Mouse (Mus musculus) heart, postnatal 0 days (tissue): ENCODE data around the gene Tbccd1. TPM values are rescaled to one million over a fixed set of nuclear protein-coding genes. Genes with fewer than 3 reads are reported as not detected.
A peak's percentile ranks its signal among the peaks of the same experiment; 100 is the strongest.
"Not testable (repeated sequence)": the region's sequence is repeated elsewhere in the genome, so short reads cannot be mapped to it uniquely, and the experiment has no call there.

Experiments
- ATAC-seq: fragments of 200-750 bp; cut with Nextera tagmentation; 2 replicates; pipeline ENCODE4 v1.8.0; 2017; ENCODE audit warnings: low read depth, moderate number of reproducible peaks, moderate library complexity; ENCODE audit not compliant: insufficient read depth
- DNase-seq: peaks from one replicate; pipeline ENCODE4 v3.0.0-alpha.2; 2016; ENCODE audit warnings: low spot score
- H3K27ac ChIP-seq: fragments of 300-500 bp; sonication (generic); 2 replicates; pipeline ENCODE4 v1.5.1; 2014; ENCODE audit warnings: low read depth, mild to moderate bottlenecking
- H3K27me3 ChIP-seq: fragments of 300-500 bp; sonication (generic); 2 replicates; pipeline ENCODE4 v1.6.1; 2014; ENCODE audit warnings: low read length, mixed read lengths; ENCODE audit not compliant: control insufficient read depth, insufficient read depth
- H3K36me3 ChIP-seq: fragments of 300-500 bp; sonication (generic); replicated peaks from 2 replicates; pipeline ENCODE4 v1.6.1; 2014; ENCODE audit warnings: low read length, mixed read lengths; ENCODE audit not compliant: control insufficient read depth, insufficient read depth
- H3K4me1 ChIP-seq: fragments of 300-500 bp; sonication (generic); 2 replicates; pipeline ENCODE4 v1.6.1; 2014; ENCODE audit warnings: antibody characterized with exemption; ENCODE audit not compliant: control insufficient read depth, insufficient read depth
- H3K4me2 ChIP-seq: fragments of 300-500 bp; sonication (generic); 2 replicates; pipeline ENCODE4 v1.6.1; 2014; ENCODE audit warnings: low read depth, mild to moderate bottlenecking, low read length, moderate library complexity
- H3K4me3 ChIP-seq: fragments of 300-500 bp; sonication (generic); 2 replicates; pipeline ENCODE4 v1.5.1; 2014; ENCODE audit warnings: low read depth, low read length
- H3K9ac ChIP-seq: fragments of 300-500 bp; sonication (generic); replicated peaks from 2 replicates; pipeline ENCODE4 v1.6.1; 2014; ENCODE audit warnings: low read depth, low read length, mixed read lengths
- H3K9me3 ChIP-seq: fragments of 300-500 bp; sonication (generic); replicated peaks from 2 replicates; pipeline ENCODE4 v1.6.1; 2016; ENCODE audit warnings: low read length; ENCODE audit not compliant: control insufficient read depth
- CTCF ChIP-seq: IDR thresholded peaks from 2 replicates; pipeline ENCODE4 v1.5.1; 2016; ENCODE audit warnings: antibody characterized with exemption, control low read depth, low read depth
- EP300 ChIP-seq: IDR thresholded peaks from 2 replicates; pipeline ENCODE4 v1.6.1; 2016; ENCODE audit warnings: antibody characterized with exemption, low read depth
- WGBS: fragments of 180-500 bp; shearing (Covaris S2); extraction: QIAGEN DNeasy Blood & Tissue Kit; methylation state at CpG from one replicate; pipeline ENCODE4 v1.1.7; 2014; 5-methylcytosine and 5-hydroxymethylcytosine counted together
- polyA plus RNA-seq: library from polyadenylated mRNA; unstranded; fragments of >200 nt; fragmentation: Nextera tagmentation; extraction: Ambion mirVana; gene quantifications from 2 replicates; pipeline ENCODE4 v1.2.1, GENCODE M21; 2015
- total RNA-seq: library from RNA; depleted of rRNA; stranded (reverse); fragments of >200 nt; gene quantifications from 2 replicates; pipeline ENCODE4 v1.2.3, GENCODE M21; 2014; ENCODE audit warnings: low replicate concordance

Gene Tbccd1
- total and polyA plus RNA-seq, 2 experiments from 2014 or later, result 13.4 to 13.6 TPM

- DNase-seq, result no peak
- ATAC-seq, result no peak
- no peaks in the 10 kb centered on the region for H3K9me3 ChIP-seq
Observed at GRCm38 (mm10) chr16:22779228-22779835, 78.1 kb downstream of the Tbccd1 start.

GRCm38 (mm10) chr16:22778296-22778695 is 79.2 kb downstream of the Tbccd1 start:
- DNase-seq, H3K9ac ChIP-seq, H3K27me3 ChIP-seq, H3K4me2 ChIP-seq, H3K4me1 ChIP-seq, H3K9me3 ChIP-seq, H3K36me3 ChIP-seq, H3K4me3 ChIP-seq, H3K27ac ChIP-seq, ATAC-seq: not testable (repeated sequence)
- 87% methylated on average over 12 of the region's 12 CpGs for WGBS

More at GRCm38 (mm10) chr16:22779228-22779835, 78.1 kb downstream of the Tbccd1 start:
- no peaks in the 10 kb centered on the region for H3K4me1 ChIP-seq
- H3K36me3 ChIP-seq, result no peaks in the 10 kb centered on the region
- no peak overlapping the region for H3K4me3 ChIP-seq
- 89% methylated on average over 3 of the region's 3 CpGs for WGBS
- no peak overlapping the region for H3K4me2 ChIP-seq
- H3K27me3 ChIP-seq, result no peaks in the 10 kb centered on the region
- H3K9ac ChIP-seq, result no peak overlapping the region
- TF ChIP-seq CTCF (no peak), EP300 (no peak)
- H3K27ac ChIP-seq, result no peak overlapping the region

- Histone ChIP-seq H3K27ac (no peak overlapping the region), H3K36me3 (no peaks in the 10 kb centered on the region), H3K4me2 (no peak overlapping the region), H3K4me3 (no peak overlapping the region), H3K4me1 (no peaks in the 10 kb centered on the region), H3K9me3 (no peaks in the 10 kb centered on the region), H3K9ac (no peak overlapping the region), H3K27me3 (no peaks in the 10 kb centered on the region)
- ATAC-seq (no peak), DNase-seq (no peak)
- no peak for TF ChIP-seq CTCF
- TF ChIP-seq EP300, result no peak
- 78% methylated on average over 5 of the region's 5 CpGs for WGBS
Observed at GRCm38 (mm10) chr16:22775471-22775985, 81.9 kb downstream of the Tbccd1 start.

- H3K4me1 ChIP-seq, result no peaks in the 10 kb centered on the region
- no peak for ATAC-seq
- no peaks in the 10 kb centered on the region for H3K9me3 ChIP-seq
- no peaks in the 10 kb centered on the region for H3K27me3 ChIP-seq
- no peak overlapping the region for H3K4me3 ChIP-seq
- H3K27ac ChIP-seq, result no peak overlapping the region
- no peaks in the 10 kb centered on the region for H3K36me3 ChIP-seq
- 81% methylated on average over 8 of the region's 8 CpGs for WGBS
- H3K4me2 ChIP-seq, result no peak overlapping the region
- no peak for DNase-seq
- no peak for TF ChIP-seq CTCF
- H3K9ac ChIP-seq, result no peak overlapping the region
Observed at GRCm38 (mm10) chr16:22768661-22769060, 88.8 kb downstream of the Tbccd1 start.

- TF ChIP-seq CTCF (peak; percentile 5; the same call in 1 of the 2 replicates), EP300 (no peak)
- Histone ChIP-seq H3K4me1 (no peaks in the 10 kb centered on the region), H3K27ac (no peak overlapping the region), H3K4me3 (no peak overlapping the region), H3K27me3 (no peaks in the 10 kb centered on the region), H3K9me3 (no peaks in the 10 kb centered on the region), H3K4me2 (no peak overlapping the region), H3K36me3 (no peaks in the 10 kb centered on the region), H3K9ac (no peak overlapping the region)
- ATAC-seq (no peak), DNase-seq (no peak)
- 88% methylated on average over 3 of the region's 3 CpGs for WGBS
Observed at GRCm38 (mm10) chr16:22767405-22767804, 90.1 kb downstream of the Tbccd1 start.

GRCm38 (mm10) chr16:22766738-22767211 is 90.7 kb downstream of the Tbccd1 start:
- TF ChIP-seq EP300 (no peak), CTCF (no peak)
- Histone ChIP-seq H3K27ac (no peak overlapping the region; the same call in 1 of the 2 replicates), H3K9me3 (no peaks in the 10 kb centered on the region), H3K4me1 (no peaks in the 10 kb centered on the region), H3K36me3 (no peaks in the 10 kb centered on the region), H3K9ac (no peak overlapping the region), H3K4me3 (0 out of 2 replicates have a peak overlapping the region, but pooled peaks have one; percentile 16), H3K4me2 (peak overlapping the region; percentile 35), H3K27me3 (no peaks in the 10 kb centered on the region)
- 48% methylated on average over 16 of the region's 16 CpGs for WGBS
- peak; percentile 64; the same call in 1 of the 2 replicates for ATAC-seq
- DNase-seq, result peak; percentile 30
